Mouse (Mus musculus): ENCODE results near the gene Cog3.

DNA sequence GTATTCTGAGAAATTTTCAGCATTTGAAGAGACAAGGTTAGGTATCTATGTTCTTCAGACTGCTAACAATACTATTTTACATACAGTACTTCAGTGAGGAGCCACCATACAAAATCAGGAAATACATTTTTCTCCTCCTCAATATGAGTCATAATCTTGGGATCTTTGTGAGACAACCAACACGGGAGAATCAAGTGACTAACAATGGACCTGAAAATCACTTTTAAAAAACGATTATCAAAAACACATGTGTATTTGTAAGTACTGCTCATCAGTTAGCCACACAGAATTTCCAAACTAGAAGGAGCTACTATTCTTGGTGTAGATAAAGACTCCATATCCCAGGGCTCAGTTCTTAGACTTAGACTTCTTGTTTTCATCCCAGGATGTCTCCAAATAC, 23.0 kb downstream of the Cog3 start:
- TF ChIP-seq GATA1 (IDR thresholded peaks at IDR 0.05; ENCODE audit: borderline replicate concordance, low read length) (no peak), FLI1 (IDR thresholded peaks at IDR 0.05; ENCODE audit: low read length) (no peak)

Measured in megakaryocyte, embryonic 14.5 days (primary cell).